In the genomic region with DNA sequence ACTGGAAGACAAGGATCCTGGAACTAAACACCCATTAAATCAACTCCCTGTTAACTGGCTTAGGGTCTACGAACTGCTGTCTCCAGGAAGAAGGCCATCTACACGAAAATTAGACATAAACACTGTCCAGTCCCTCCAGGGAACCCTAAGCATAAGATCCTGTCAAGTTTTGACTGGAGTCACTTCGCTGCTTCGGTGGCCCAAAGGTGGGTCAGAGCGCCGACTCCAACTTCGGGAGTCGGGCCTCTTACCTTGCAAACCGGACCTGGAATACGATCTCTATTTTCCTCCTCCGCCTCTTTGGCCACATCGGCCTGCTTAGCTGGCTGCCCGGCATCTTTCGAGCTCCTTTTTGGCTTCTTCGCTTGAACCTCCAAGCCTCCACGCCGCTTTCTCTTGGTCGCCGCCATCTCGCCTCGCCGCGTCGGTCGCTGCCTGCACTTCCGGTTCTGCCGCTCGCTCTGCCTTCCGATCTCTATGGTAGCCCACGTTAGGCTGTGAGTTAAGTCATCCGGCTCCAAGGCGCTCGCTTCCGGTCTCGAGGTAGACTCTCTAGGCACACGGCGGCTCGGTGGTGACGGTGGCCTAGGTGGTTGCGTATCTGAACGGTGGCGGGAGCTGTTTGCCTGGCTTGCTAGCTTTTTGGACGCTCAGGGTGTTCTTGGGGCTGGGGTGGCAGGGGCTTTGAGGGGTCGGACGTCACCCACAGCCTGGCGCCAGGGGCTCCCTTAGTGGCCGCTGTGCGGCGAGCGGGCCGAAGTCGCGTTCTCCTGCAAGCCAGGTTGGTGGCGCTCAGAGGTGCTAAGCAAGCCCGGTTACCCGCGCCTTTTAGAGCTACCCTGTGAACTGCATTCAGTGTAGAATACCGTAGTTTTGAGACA, we compare ENCODE assay signal across 1 mouse cellular context.
TF ChIP-seq lines count a peak whose summit lies in the region.

TSS of gene Brix1 (minus strand) at position 464 of the 881 bp plus-strand sequence.
TSS of gene Rad1 (plus strand) at position 535 of the 881 bp plus-strand sequence.

TF ChIP-seq in CH12.LX, 34 proteins besides CTCF, POLR2A, EP300 and RAD21 (continued from another document):
- TF ChIP-seq USF1 (IDR thresholded peaks at IDR 0.05; ENCODE audit: low read depth, low read length) (no peak), MXI1 (IDR thresholded peaks at IDR 0.05; ENCODE audit: low read depth, low read length) (peak; percentile 95), UBTF (IDR thresholded peaks at IDR 0.05; ENCODE audit: low read depth, low read length) (peak; percentile 37; the same call in 1 of the 2 replicates), MAZ (IDR thresholded peaks at IDR 0.05; ENCODE audit: low read depth, low read length) (no peak), ZMIZ1 (IDR thresholded peaks at IDR 0.05; ENCODE audit: low read depth, low read length) (peak; percentile 82), MYC (IDR thresholded peaks at IDR 0.05; ENCODE audit: low read depth, low read length) (peak; percentile 92), ZC3H11A (IDR thresholded peaks at IDR 0.05; ENCODE audit: low read depth, low read length) (no peak), HCFC1 (IDR thresholded peaks at IDR 0.05; ENCODE audit: low read depth, low read length) (peak; percentile 94), CHD2 (IDR thresholded peaks at IDR 0.05; ENCODE audit: low read length) (no peak; the same call in 1 of the 2 replicates), JUN (IDR thresholded peaks at IDR 0.05; ENCODE audit: insufficient read depth, low read depth, low read length) (no peak), ELF1 (IDR thresholded peaks at IDR 0.05; ENCODE audit: low read depth, low read length) (peak; percentile 96), NELFE (IDR thresholded peaks at IDR 0.05; ENCODE audit: low read depth, low read length) (peak; percentile 92), USF2 (conservative IDR thresholded peaks at IDR 0.05; ENCODE audit: low read depth, low read length) (no peak), JUND (conservative IDR thresholded peaks at IDR 0.05; ENCODE audit: low read depth, low read length) (no peak), IRF4 (IDR thresholded peaks at IDR 0.05; ENCODE audit: low read depth, low read length) (no peak), MAFK (IDR thresholded peaks at IDR 0.05; ENCODE audit: insufficient replicate concordance, low read length) (no peak), BHLHE40 (IDR thresholded peaks at IDR 0.05; ENCODE audit: low read depth, low read length) (peak; percentile 12; the same call in 1 of the 2 replicates), POLR2AphosphoS2 (IDR thresholded peaks at IDR 0.05; ENCODE audit: low read depth, low read length) (peak; percentile 64; the same call in 1 of the 2 replicates), PAX5 (IDR thresholded peaks at IDR 0.05; ENCODE audit: low read length) (no peak), TBP (conservative IDR thresholded peaks at IDR 0.05; ENCODE audit: low read depth, low read length) (peak; percentile 72; the same call in 1 of the 2 replicates), ETS1 (conservative IDR thresholded peaks at IDR 0.05; ENCODE audit: low read depth, low read length) (peak; percentile 49; the same call in 1 of the 2 replicates), NRF1 (IDR thresholded peaks at IDR 0.05; ENCODE audit: low read depth, low read length) (peak; percentile 42; the same call in 1 of the 2 replicates), ZNF384 (IDR thresholded peaks at IDR 0.05; ENCODE audit: low read depth, low read length) (no peak), SIN3A (IDR thresholded peaks at IDR 0.05; ENCODE audit: low read length) (peak; percentile 92), KAT2A (IDR thresholded peaks at IDR 0.05; ENCODE audit: insufficient replicate concordance, low read length) (peak; percentile 90; the same call in 1 of the 2 replicates), ZKSCAN1 (IDR thresholded peaks at IDR 0.05; ENCODE audit: borderline replicate concordance, low read depth, low read length) (no peak), CHD1 (IDR thresholded peaks at IDR 0.05; ENCODE audit: low read depth, low read length) (no peak), GABPA (IDR thresholded peaks at IDR 0.05; ENCODE audit: insufficient replicate concordance, low read depth, low read length) (peak; percentile 78), MAX (IDR thresholded peaks at IDR 0.05; ENCODE audit: low read length) (peak; percentile 87)
